Mouse (Mus musculus): ENCODE results near the gene Lyg2. TPM values are rescaled to one million over a fixed set of nuclear protein-coding genes. Genes with fewer than 3 reads are reported as not detected.
A peak's percentile ranks its signal among the peaks of the same experiment; 100 is the strongest.

Lyg2 gene
- polyA plus RNA-seq, 1 experiment from 2014 or later = not detected

DNA sequence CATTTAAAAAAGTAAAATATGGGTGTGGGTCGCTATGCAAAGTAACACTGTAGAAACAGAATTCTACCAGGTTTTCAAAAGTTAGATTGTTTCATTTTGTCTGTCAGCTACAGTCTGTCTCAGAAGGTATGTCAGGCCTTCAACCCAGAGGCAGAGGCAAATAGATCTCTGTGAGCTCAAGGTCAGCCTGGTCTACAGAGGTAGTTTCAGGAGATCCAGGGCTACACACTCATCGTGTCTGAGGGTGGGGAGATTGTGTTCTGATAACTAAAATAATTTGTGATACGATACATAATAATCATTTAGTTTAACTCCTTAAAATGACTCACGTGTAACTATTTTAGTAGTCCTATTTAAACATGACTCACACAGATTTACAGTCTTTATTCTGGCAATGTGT lies 43.1 kb downstream of the Lyg2 start:
- ATAC-seq (ENCODE audit: low FRiP score, low read depth) = no peak
- H3K9ac ChIP-seq = no peak overlapping the region

DNA sequence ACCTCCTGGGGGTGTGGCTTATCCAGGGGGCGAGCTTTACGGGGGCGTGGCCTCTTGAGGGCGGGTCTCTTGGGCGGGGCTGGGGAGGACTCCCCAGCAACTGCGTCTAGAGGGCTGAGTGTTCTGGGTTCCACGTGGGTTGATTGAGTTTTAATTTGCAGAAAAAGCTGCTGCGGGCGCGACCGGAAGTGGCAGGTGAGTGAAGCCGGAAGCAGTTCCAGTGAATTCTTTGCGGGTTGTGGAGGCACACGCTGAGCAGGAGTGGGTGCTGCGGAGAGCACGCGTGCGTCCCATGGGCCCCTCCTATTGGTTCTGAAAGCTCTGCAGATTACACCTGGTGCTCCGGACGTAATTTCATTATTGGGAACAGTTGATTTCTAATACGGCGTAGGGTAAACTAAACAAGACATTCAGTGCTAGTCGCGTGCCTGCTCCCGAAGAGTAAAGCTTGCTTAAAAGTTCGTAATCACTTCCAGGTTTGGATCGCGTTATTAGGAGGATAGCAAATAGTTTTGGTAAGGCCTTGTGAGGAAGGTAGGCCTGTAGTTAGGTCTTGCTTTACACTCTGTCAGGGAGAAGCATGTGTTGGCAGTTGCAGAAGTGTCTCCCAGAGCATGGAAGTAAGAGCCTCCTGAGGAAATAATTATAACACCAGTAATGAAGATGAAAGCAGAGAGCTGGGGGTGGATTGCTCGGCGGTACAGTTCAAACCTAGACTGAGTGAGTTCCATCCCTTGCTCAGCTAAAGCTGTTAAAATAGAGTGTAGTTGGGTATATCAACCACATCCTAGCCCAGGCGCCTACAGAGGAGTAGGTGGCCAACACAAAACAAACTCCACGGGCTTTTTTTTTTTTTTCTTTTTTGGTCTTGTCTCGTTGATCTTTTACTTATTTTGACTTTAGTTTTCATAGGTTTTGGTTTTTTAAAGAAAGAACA lies 43.9 kb downstream of the Lyg2 start:
- 7% methylated on average over 33 of the region's 33 CpGs for WGBS
- no peaks in the 10 kb centered on the region for H3K27me3 ChIP-seq
- H3K27ac ChIP-seq (replicated peaks) = peak overlapping the region; percentile 80

More for the DNA sequence above, 43.1 kb downstream of the Lyg2 start:
- H3K9me3 ChIP-seq = no peaks in the 10 kb centered on the region
- peaks cover 15% of the 10 kb centered on the region for H3K4me1 ChIP-seq (replicated peaks)
- WGBS = 98% methylated on average over 4 of the region's 4 CpGs
- H3K36me3 ChIP-seq = peaks cover 30% of the 10 kb centered on the region
- H3K4me2 ChIP-seq = peak overlapping the region; percentile 84
- H3K27ac ChIP-seq (replicated peaks) = no peak overlapping the region
- no peaks in the 10 kb centered on the region for H3K27me3 ChIP-seq
- H3K4me3 ChIP-seq = peak overlapping the region; percentile 46

DNA sequence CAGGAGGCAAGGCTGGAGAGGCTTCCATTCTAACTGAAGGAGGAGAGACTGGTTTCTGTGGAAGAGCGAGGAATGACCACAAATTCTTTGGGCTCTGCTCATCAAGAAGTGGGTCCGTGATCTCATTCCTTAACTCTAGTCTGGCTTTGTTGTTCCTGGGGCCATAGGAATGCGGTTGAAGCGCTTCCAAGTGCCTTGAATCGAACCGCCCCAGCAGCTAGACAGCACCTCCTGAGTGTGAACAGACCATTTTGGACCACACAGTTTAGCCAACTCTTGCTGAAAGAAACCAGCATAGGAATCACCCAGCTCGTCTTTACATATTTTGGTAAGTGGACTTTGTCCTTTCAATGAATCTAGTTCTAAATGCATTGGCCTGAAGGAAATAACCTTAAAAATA lies 44.6 kb downstream of the Lyg2 start, which contains the start of gene Lipt1:
Lipt1 (plus strand) TSS at position 35 of the 400 bp plus-strand sequence.
- Histone ChIP-seq H3K36me3 (peaks cover 19% of the 10 kb centered on the region), H3K9ac (peak within 1 kb of the TSS; percentile 49), H3K27me3 (no peaks in the 10 kb centered on the region), H3K4me2 (peak within 1 kb of the TSS; percentile 84), H3K4me3 (peak within 1 kb of the TSS; percentile 46), H3K4me1 (replicated peaks) (peaks cover 15% of the 10 kb centered on the region), H3K27ac (replicated peaks) (peak within 1 kb of the TSS; percentile 80), H3K9me3 (no peaks in the 10 kb centered on the region)
- 7% methylated on average over 7 of the region's 7 CpGs for whole genome bisulfite sequencing
- peak; percentile 67 for ATAC-seq (ENCODE audit: low FRiP score, low read depth)

More for the DNA sequence above, 43.9 kb downstream of the Lyg2 start:
- H3K4me3 ChIP-seq = peak overlapping the region; percentile 46
- H3K4me2 ChIP-seq = peak overlapping the region; percentile 84
- H3K4me1 ChIP-seq (replicated peaks) = peaks cover 15% of the 10 kb centered on the region
- ATAC-seq (ENCODE audit: low FRiP score, low read depth) = peak; percentile 91
- H3K36me3 ChIP-seq = peaks cover 25% of the 10 kb centered on the region
- H3K9ac ChIP-seq = peak overlapping the region; percentile 49
- no peaks in the 10 kb centered on the region for H3K9me3 ChIP-seq

DNA sequence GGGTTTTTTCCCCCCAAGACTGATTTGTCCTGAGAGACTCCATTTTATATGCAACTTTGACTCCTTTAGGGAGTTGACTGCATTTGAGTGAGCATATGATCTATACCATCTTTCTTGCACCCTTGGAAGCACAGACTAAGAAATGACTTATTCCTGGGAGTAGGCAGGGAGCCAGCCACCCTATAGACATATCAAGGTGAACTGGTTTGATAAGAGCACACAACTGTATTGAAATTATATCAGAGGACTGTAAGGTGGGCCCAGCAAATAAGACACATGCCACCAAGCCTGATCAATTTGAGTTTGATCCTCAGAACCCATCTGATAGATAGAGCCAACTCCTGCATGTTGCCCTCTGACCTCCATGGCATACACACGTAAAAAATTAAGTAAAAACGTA lies 46.9 kb downstream of the Lyg2 start:
- Histone ChIP-seq H3K36me3 (no peaks in the 10 kb centered on the region), H3K4me3 (no peak overlapping the region), H3K27me3 (no peaks in the 10 kb centered on the region), H3K9me3 (no peaks in the 10 kb centered on the region), H3K4me2 (no peak overlapping the region), H3K27ac (replicated peaks) (no peak overlapping the region), H3K4me1 (replicated peaks) (peaks cover 22% of the 10 kb centered on the region), H3K9ac (no peak overlapping the region)
- WGBS = 47% methylated on average over 2 of the region's 2 CpGs
- ATAC-seq (ENCODE audit: low FRiP score, low read depth) = no peak

DNA sequence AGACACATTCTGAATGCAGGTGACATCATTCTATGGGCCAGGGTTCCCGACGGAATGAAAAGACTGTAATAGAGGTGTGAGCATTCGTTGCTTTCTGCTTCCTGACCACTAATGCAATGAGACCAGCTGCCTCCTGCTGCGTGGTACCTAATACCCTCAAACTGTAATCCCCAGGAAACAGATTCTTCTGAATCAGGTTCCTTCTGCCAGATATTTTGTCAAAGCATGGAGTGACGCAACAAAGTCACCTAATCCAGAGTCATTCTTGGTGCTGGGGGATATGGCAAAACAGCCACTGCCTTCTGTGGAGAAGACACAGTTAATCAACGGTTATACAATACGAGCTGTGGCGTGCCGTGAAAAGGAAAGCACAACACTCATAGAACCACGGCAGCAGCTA lies 47.7 kb downstream of the Lyg2 start:
- 68% methylated on average over 10 of the region's 10 CpGs for WGBS
- no peak overlapping the region for H3K4me2 ChIP-seq
- no peaks in the 10 kb centered on the region for H3K36me3 ChIP-seq
- H3K9ac ChIP-seq = no peak overlapping the region
- H3K4me1 ChIP-seq (replicated peaks) = peaks cover 22% of the 10 kb centered on the region
- no peak overlapping the region for H3K4me3 ChIP-seq
- H3K27ac ChIP-seq (replicated peaks) = no peak overlapping the region
- no peaks in the 10 kb centered on the region for H3K9me3 ChIP-seq
- H3K27me3 ChIP-seq = no peaks in the 10 kb centered on the region
- ATAC-seq (ENCODE audit: low FRiP score, low read depth) = no peak

DNA sequence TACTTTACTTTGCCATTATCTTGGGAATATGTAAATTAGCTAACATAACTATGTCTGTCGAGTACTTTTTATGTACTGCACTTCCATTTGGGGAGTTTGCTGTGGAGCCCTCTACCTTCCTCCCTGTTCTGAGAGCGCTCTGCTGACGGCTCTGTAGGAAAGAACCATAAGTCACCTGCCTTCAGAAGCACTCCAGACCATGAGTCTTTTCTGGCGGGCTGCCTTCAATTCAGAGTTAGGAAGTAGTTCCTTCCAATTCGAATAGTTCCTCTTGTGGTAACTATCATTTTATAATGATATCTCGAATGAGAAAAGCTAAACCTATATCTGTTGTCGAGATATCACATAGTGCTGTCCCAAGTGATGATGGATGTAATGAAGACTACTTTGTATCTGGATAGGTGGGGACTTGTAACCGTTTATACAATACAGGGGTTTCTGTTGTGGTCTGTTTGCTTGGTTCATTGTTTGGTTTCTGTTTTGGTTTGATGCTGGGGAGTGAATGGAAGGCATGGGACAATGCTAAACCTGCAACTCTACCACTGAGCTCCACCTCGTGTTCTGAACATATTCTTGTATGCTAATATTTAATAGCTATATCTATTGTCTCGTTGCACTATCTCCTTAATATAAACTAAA lies 48.5 kb downstream of the Lyg2 start:
- Histone ChIP-seq H3K4me1 (replicated peaks) (peaks cover 24% of the 10 kb centered on the region), H3K9ac (no peak overlapping the region), H3K4me3 (no peak overlapping the region), H3K27me3 (no peaks in the 10 kb centered on the region), H3K36me3 (no peaks in the 10 kb centered on the region), H3K27ac (replicated peaks) (no peak overlapping the region), H3K4me2 (no peak overlapping the region), H3K9me3 (no peaks in the 10 kb centered on the region)
- WGBS = 70% methylated on average over 10 of the region's 10 CpGs
- ATAC-seq (ENCODE audit: low FRiP score, low read depth) = no peak

DNA sequence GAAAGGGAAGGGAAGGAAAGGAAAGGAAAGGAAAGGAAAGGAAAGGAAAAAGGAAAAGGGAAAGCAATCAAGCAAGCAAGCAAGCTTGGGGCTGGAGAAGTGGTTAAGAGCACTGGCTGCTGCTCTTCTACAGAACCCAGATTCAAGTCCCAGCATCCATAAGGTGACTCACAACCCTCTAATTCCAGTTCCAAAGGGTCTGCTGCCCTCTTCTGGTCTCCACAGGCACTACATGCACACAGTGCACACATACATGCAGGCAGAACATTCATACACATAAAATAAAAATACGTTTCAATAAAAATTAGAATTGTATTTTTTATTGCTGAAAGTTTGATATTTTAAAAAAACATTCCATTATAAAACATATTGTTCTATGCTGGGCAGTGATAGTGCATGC lies 49.2 kb downstream of the Lyg2 start:
- Histone ChIP-seq H3K4me3 (no peak overlapping the region), H3K27me3 (no peaks in the 10 kb centered on the region), H3K4me1 (replicated peaks) (peaks cover 19% of the 10 kb centered on the region), H3K4me2 (no peak overlapping the region), H3K36me3 (no peaks in the 10 kb centered on the region), H3K9me3 (no peaks in the 10 kb centered on the region), H3K27ac (replicated peaks) (no peak overlapping the region), H3K9ac (no peak overlapping the region)
- WGBS = 74% methylated on average over 1 of the region's 1 CpGs
- ATAC-seq (ENCODE audit: low FRiP score, low read depth) = no peak

DNA sequence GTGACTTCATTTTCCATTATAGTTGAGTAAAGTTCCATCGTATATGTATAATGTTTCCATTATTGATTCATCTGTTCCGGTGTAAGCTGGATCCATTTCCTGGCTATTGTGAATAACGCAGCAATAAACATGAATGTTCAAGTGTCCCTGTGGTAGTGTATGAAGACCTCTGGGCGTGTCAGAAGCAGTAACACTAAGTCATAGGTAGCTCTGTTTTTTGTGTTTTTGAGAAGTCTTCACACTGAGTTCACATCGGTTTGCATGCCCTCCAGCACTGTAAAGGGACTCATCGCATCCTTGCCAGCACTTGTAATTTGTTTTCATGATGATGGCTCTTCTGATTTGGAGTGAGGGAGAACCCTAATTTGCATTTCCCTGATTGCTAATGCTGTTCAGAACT lies 50.0 kb downstream of the Lyg2 start, which contains the start of gene Tsga10:
Tsga10 (minus strand) TSS at position 144 of the 400 bp plus-strand sequence.
- Histone ChIP-seq H3K4me3 (peak within 1 kb of the TSS; percentile 89), H3K9me3 (no peaks in the 10 kb centered on the region), H3K36me3 (no peaks in the 10 kb centered on the region), H3K4me2 (peak within 1 kb of the TSS; percentile 83), H3K27ac (replicated peaks) (peak within 1 kb of the TSS; percentile 93), H3K4me1 (replicated peaks) (peaks cover 14% of the 10 kb centered on the region), H3K9ac (peak within 1 kb of the TSS; percentile 57), H3K27me3 (no peaks in the 10 kb centered on the region)
- WGBS = 81% methylated on average over 6 of the region's 6 CpGs
- no peak for ATAC-seq (ENCODE audit: low FRiP score, low read depth)

DNA sequence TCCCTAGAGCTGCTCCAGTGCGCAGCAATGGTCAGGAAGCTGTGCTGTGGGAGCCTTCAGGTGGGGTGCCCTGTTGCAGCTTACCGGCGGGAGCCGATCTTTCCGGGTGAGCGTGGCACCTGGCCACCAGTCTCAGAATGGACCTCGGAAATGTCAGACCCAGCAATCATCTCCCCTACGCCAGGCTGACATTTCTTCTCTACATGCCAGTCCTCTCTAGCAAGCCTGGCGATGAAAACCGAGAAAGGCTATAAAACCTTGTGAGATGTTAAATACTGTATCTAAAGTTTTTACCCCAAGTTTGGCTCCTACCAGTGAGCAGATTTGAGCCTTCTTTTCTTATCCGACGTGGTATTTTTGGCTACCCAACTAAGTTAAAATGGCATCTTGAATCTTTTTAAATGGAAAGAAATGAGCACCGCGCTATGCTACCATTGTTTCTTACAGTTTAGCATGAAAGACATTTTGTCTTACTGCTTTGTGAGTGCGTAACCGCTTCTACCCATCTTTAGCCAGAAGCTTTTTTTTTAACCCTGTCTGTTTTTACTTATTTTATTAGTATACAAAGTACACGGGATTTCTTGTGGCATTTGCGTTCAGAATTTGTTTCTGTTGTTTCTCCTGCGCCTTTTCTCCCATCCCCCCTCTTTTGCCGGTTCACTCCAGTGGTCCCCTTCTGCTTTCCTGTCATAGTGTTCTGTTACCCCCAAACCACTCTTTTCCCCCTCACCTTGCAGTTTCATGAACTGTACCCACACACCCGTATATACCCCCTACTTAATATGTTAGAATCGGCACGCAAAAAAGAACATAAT lies 50.7 kb downstream of the Lyg2 start:
- Histone ChIP-seq H3K9me3 (no peaks in the 10 kb centered on the region), H3K36me3 (no peaks in the 10 kb centered on the region), H3K4me1 (replicated peaks) (peaks cover 13% of the 10 kb centered on the region), H3K27me3 (no peaks in the 10 kb centered on the region), H3K27ac (replicated peaks) (peak overlapping the region; percentile 93), H3K9ac (peak overlapping the region; percentile 57), H3K4me3 (peak overlapping the region; percentile 89), H3K4me2 (peak overlapping the region; percentile 83)
- no peak for ATAC-seq (ENCODE audit: low FRiP score, low read depth)
- WGBS = 11% methylated on average over 23 of the region's 23 CpGs

DNA sequence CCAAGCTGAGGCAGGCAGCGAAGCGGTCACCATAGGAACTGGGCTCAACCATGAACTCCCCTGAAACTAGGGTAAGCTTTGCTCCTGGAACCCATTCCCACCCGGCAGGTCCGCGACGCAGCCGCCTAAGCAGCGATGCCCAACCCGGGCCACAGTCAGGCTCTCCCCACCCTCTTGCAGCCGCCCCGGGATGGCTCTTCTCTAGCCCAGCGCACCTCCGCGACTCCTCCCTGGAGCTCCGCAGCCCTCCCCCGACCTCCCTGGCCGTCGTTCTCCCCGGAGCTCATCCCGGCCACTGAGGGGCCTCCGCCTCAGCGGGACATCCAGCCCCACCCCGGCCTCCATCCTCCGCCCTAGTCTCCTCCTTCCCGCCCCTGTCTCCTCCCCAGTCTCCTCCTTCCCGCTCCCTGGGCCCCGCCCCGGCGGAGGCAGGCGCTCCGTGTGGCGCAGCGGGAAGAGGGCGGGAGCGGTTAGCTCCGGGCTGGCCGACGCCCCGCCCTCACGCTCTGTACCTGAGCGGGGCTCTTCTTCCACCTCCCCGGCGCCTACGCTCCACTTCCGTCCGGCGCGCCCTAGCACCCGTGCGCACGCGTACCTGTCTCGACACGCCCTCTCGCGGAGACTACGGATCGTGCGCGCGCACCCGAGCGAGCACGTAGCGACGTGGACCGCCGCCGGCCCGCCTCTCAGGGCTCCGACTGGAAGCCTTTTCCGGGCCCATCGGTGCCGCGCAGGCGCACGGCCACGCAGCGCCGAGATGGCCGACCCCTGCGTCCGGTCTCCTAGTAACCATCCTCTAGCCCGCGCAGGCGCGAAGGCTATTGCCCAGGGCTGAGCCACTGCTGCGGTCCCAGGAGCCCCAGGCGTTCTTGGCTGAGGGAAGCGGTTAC lies 51.5 kb downstream of the Lyg2 start:
- Histone ChIP-seq H3K27ac (replicated peaks) (peak overlapping the region; percentile 93), H3K9me3 (no peaks in the 10 kb centered on the region), H3K4me2 (peak overlapping the region; percentile 83), H3K4me3 (peak overlapping the region; percentile 89), H3K4me1 (replicated peaks) (peaks cover 13% of the 10 kb centered on the region), H3K36me3 (no peaks in the 10 kb centered on the region), H3K27me3 (no peaks in the 10 kb centered on the region), H3K9ac (peak overlapping the region; percentile 86)
- WGBS = under 1% methylated on average over 87 of the region's 90 CpGs
- peak; percentile 98 for ATAC-seq (ENCODE audit: low FRiP score, low read depth)
